Mouse (Mus musculus) intestine, embryonic 14.5 days (tissue): Measurements from ENCODE around the gene Ivns1abp. TPM values are rescaled to one million over a fixed set of nuclear protein-coding genes. Genes with fewer than 3 reads are reported as not detected.
"Not testable (repeated sequence)": the region's sequence is repeated elsewhere in the genome, so short reads cannot be mapped to it uniquely, and the experiment has no call there.

ENCODE experiments used
- ATAC-seq: fragments of 200-750 bp; cut with Nextera tagmentation; replicated peaks from 2 replicates; pipeline ENCODE4 v1.8.0; 2017; ENCODE audit warnings: low read depth, moderate number of reproducible peaks, moderate TSS enrichment, moderate library complexity; ENCODE audit not compliant: low FRiP score, low TSS enrichment
- DNase-seq: peaks from one replicate; pipeline ENCODE4 v3.0.0-alpha.2; 2018; ENCODE audit warnings: low spot score
- H3K27ac ChIP-seq: fragments of 300-500 bp; sonication (generic); 2 replicates; pipeline ENCODE4 v1.5.1; 2014; ENCODE audit warnings: low read depth, mild to moderate bottlenecking, control low read depth
- H3K27me3 ChIP-seq: fragments of 300-500 bp; sonication (generic); replicated peaks from 2 replicates; pipeline ENCODE4 v1.6.1; 2014; ENCODE audit warnings: low read length, control low read depth; ENCODE audit not compliant: control insufficient read depth, insufficient read depth
- H3K36me3 ChIP-seq: fragments of 300-500 bp; sonication (generic); 2 replicates; pipeline ENCODE4 v1.6.1; 2014; ENCODE audit warnings: low read length, control low read depth; ENCODE audit not compliant: control insufficient read depth, insufficient read depth
- H3K4me1 ChIP-seq: fragments of 300-500 bp; sonication (generic); replicated peaks from 2 replicates; pipeline ENCODE4 v1.6.1; 2014; ENCODE audit warnings: low read length, control low read depth, mixed read lengths; ENCODE audit not compliant: control insufficient read depth, insufficient read depth
- H3K4me2 ChIP-seq: fragments of 300-500 bp; sonication (generic); 2 replicates; pipeline ENCODE4 v1.6.1; 2014; ENCODE audit warnings: low read length
- H3K4me3 ChIP-seq: fragments of 300-500 bp; sonication (generic); 2 replicates; pipeline ENCODE4 v1.5.1; 2014; ENCODE audit warnings: low read depth, low read length, control low read depth, mixed read lengths
- H3K9ac ChIP-seq: fragments of 300-500 bp; sonication (generic); 2 replicates; pipeline ENCODE4 v1.6.1; 2014; ENCODE audit warnings: mild to moderate bottlenecking, low read length
- H3K9me3 ChIP-seq: fragments of 300-500 bp; sonication (generic); 2 replicates; pipeline ENCODE4 v1.6.1; 2016; ENCODE audit warnings: low read length, control low read depth; ENCODE audit not compliant: control insufficient read depth
- WGBS: fragments of 180-500 bp; shearing (Covaris S2); extraction: QIAGEN DNeasy Blood & Tissue Kit; methylation state at CpG from one replicate; pipeline ENCODE4 v1.1.7; 2014; 5-methylcytosine and 5-hydroxymethylcytosine counted together
- polyA plus RNA-seq: library from polyadenylated mRNA; unstranded; fragments of >200 nt; fragmentation: Nextera tagmentation; extraction: Ambion mirVana; gene quantifications from 2 replicates; pipeline ENCODE4 v1.2.1, GENCODE M21; 2014

The Ivns1abp gene
- polyA plus RNA-seq = 298 and 319 TPM in 2 replicates

GRCm38 (mm10) chr1:151344283-151345108, at the start of gene Ivns1abp:
Ivns1abp (plus strand) TSS chr1:151344477.
- H3K27ac ChIP-seq = peak within 1 kb of the TSS; percentile 91
- peak; percentile 93 for ATAC-seq
- H3K9me3 ChIP-seq = no peaks in the 10 kb centered on the region
- peak within 1 kb of the TSS; percentile 74 for H3K4me2 ChIP-seq
- peaks cover 3% of the 10 kb centered on the region for H3K36me3 ChIP-seq
- H3K27me3 ChIP-seq = no peaks in the 10 kb centered on the region
- DNase-seq = peak; percentile 96
- H3K4me3 ChIP-seq = peak within 1 kb of the TSS; percentile 89
- H3K9ac ChIP-seq = peak within 1 kb of the TSS; percentile 96
- peaks cover 23% of the 10 kb centered on the region for H3K4me1 ChIP-seq
- under 1% methylated on average over 85 of the region's 104 CpGs for WGBS

GRCm38 (mm10) chr1:151295486-151295885, 48.8 kb upstream of the Ivns1abp start:
- no peak overlapping the region for H3K4me2 ChIP-seq
- no peak overlapping the region for H3K4me3 ChIP-seq
- H3K9me3 ChIP-seq = no peaks in the 10 kb centered on the region
- H3K9ac ChIP-seq = no peak overlapping the region
- no peaks in the 10 kb centered on the region for H3K36me3 ChIP-seq
- ATAC-seq (no peak), DNase-seq (no peak)
- no peak overlapping the region for H3K27ac ChIP-seq
- no peaks in the 10 kb centered on the region for H3K4me1 ChIP-seq
- WGBS = 64% methylated on average over 3 of the region's 3 CpGs
- H3K27me3 ChIP-seq = no peaks in the 10 kb centered on the region

DNA sequence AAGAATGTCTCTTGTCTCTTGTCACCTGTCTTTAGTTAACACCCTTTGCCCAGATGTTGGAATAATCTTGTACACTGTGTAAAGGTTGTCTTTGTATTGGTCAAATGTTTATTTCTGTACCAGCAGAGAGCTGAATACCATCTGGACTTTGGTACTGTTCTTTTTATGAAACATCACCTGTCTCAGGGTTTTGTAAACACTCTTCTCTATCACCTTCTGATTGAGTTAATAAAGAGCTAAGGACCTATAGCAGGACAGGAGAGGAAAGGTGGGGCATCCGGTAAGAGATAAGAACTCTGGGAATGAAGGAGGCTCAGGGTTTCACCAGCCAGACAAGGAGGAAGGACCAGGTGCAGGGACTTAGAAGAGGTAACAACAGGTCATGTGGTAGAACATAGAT, 47.7 kb upstream of the Ivns1abp start:
- DNase-seq (peak; percentile 41), ATAC-seq (peak; percentile 89)
- H3K9me3 ChIP-seq = no peaks in the 10 kb centered on the region
- no peak overlapping the region for H3K4me2 ChIP-seq
- H3K4me3 ChIP-seq = no peak overlapping the region
- H3K4me1 ChIP-seq = no peaks in the 10 kb centered on the region
- no peak overlapping the region for H3K27ac ChIP-seq
- no peak overlapping the region for H3K9ac ChIP-seq
- no peaks in the 10 kb centered on the region for H3K27me3 ChIP-seq
- WGBS = 64% methylated on average over 1 of the region's 1 CpGs
- H3K36me3 ChIP-seq = no peaks in the 10 kb centered on the region

DNA sequence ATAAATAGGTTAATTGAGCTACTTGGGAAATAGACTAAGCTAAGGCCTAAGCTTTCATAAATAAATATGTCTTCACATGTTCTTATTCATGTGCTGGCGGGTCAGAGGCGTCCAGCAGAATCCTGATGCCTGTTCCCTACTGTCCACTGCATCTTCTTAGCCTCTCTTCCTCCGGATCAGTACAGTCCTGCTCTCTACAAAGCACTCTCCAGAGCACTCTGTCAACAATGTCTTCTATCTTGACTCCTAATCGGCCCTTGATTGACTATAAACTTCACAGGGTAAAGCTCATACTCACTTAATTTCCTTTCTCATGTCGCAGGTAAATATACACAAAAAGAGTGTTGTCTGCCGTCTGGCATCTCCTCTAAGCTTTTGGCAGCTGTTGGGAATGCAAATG, 47.3 kb upstream of the Ivns1abp start:
- 68% methylated on average over 6 of the region's 6 CpGs for WGBS
- ATAC-seq = 0 out of 2 replicates have a peak, but pooled peaks have one; percentile 18
- H3K27ac ChIP-seq = no peak overlapping the region

GRCm38 (mm10) chr1:151297596-151297995, 46.7 kb upstream of the Ivns1abp start:
- H3K27ac ChIP-seq = no peak overlapping the region
- H3K4me3 ChIP-seq = no peak overlapping the region
- H3K9ac ChIP-seq = no peak overlapping the region
- H3K4me2 ChIP-seq = no peak overlapping the region
- 75% methylated on average over 2 of the region's 2 CpGs for WGBS
- DNase-seq (no peak), ATAC-seq (no peak)
- H3K4me1 ChIP-seq = no peaks in the 10 kb centered on the region
- H3K9me3 ChIP-seq = no peaks in the 10 kb centered on the region
- no peaks in the 10 kb centered on the region for H3K36me3 ChIP-seq
- no peaks in the 10 kb centered on the region for H3K27me3 ChIP-seq

More for the DNA sequence above, 47.3 kb upstream of the Ivns1abp start:
- Histone ChIP-seq H3K9ac (no peak overlapping the region), H3K36me3 (no peaks in the 10 kb centered on the region), H3K27me3 (no peaks in the 10 kb centered on the region), H3K4me3 (no peak overlapping the region), H3K9me3 (no peaks in the 10 kb centered on the region), H3K4me2 (no peak overlapping the region), H3K4me1 (no peaks in the 10 kb centered on the region)
- DNase-seq = no peak

GRCm38 (mm10) chr1:151301456-151301855, 42.8 kb upstream of the Ivns1abp start:
- H3K4me1 ChIP-seq = no peaks in the 10 kb centered on the region
- no peaks in the 10 kb centered on the region for H3K36me3 ChIP-seq
- no peak overlapping the region for H3K4me2 ChIP-seq
- H3K27ac ChIP-seq = no peak overlapping the region
- H3K27me3 ChIP-seq = no peaks in the 10 kb centered on the region
- WGBS = 74% methylated on average over 6 of the region's 6 CpGs
- ATAC-seq = no peak
- no peak for DNase-seq
- H3K4me3 ChIP-seq = no peak overlapping the region
- no peaks in the 10 kb centered on the region for H3K9me3 ChIP-seq
- H3K9ac ChIP-seq = no peak overlapping the region

DNA sequence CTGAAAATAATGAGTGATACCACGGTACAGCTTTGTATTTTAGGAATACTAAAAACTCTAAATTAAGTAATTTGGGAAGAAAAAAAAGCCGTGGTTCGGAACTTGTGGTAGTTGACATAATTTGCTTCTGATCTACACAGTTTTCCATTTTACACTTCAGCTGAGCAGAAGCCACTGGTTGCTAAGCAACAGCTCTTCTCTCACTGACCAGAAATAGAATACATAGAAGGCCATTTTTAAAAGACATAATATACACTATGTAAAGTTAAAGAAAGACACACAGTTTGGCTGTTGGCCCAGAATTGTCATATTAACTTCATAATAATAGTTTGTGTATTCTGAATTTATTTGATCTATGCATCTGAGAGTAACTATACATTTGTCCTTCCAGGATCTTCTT, 42.4 kb upstream of the Ivns1abp start:
- no peaks in the 10 kb centered on the region for H3K9me3 ChIP-seq
- H3K27ac ChIP-seq = no peak overlapping the region
- WGBS = 54% methylated on average over 3 of the region's 3 CpGs
- H3K4me1 ChIP-seq = no peaks in the 10 kb centered on the region
- H3K9ac ChIP-seq = no peak overlapping the region
- H3K4me2 ChIP-seq = no peak overlapping the region
- H3K4me3 ChIP-seq = no peak overlapping the region
- no peaks in the 10 kb centered on the region for H3K36me3 ChIP-seq
- ATAC-seq = no peak
- no peak for DNase-seq
- H3K27me3 ChIP-seq = no peaks in the 10 kb centered on the region

GRCm38 (mm10) chr1:151303265-151303664, 41.0 kb upstream of the Ivns1abp start:
- DNase-seq (no peak), ATAC-seq (no peak)
- H3K4me3 ChIP-seq = no peak overlapping the region

GRCm38 (mm10) chr1:151305001-151305400, 39.3 kb upstream of the Ivns1abp start:
- not testable (repeated sequence) for H3K4me1 ChIP-seq, DNase-seq

More at GRCm38 (mm10) chr1:151303265-151303664, 41.0 kb upstream of the Ivns1abp start:
- H3K4me1 ChIP-seq = no peaks in the 10 kb centered on the region
- H3K4me2 ChIP-seq = no peak overlapping the region
- no peaks in the 10 kb centered on the region for H3K9me3 ChIP-seq
- no peaks in the 10 kb centered on the region for H3K36me3 ChIP-seq
- H3K27ac ChIP-seq = no peak overlapping the region
- H3K27me3 ChIP-seq = no peaks in the 10 kb centered on the region
- no peak overlapping the region for H3K9ac ChIP-seq

More at GRCm38 (mm10) chr1:151305001-151305400, 39.3 kb upstream of the Ivns1abp start:
- ATAC-seq, H3K9me3 ChIP-seq, H3K27ac ChIP-seq, H3K36me3 ChIP-seq, H3K4me3 ChIP-seq, H3K9ac ChIP-seq, H3K27me3 ChIP-seq, H3K4me2 ChIP-seq: not testable (repeated sequence)
- 84% methylated on average over 3 of the region's 3 CpGs for WGBS
